Mouse (Mus musculus) limb, embryonic 13.5 days (tissue): Measurements from ENCODE around the gene Kctd10. TPM values are rescaled to one million over a fixed set of nuclear protein-coding genes. Genes with fewer than 3 reads are reported as not detected.

Experiments used
- ATAC-seq: fragments of 200-750 bp; cut with Nextera tagmentation; 2 replicates; pipeline ENCODE4 v1.8.0; 2017; ENCODE audit warnings: low read depth, moderate number of reproducible peaks, moderate TSS enrichment; ENCODE audit not compliant: low FRiP score
- H3K27ac ChIP-seq: fragments of 300-500 bp; sonication (generic); 2 replicates; pipeline ENCODE4 v1.5.1; 2015; ENCODE audit warnings: inconsistent platforms, mild to moderate bottlenecking, moderate library complexity
- H3K27me3 ChIP-seq: fragments of 300-500 bp; sonication (generic); 2 replicates; pipeline ENCODE4 v1.6.1; 2015; ENCODE audit warnings: mild to moderate bottlenecking, inconsistent platforms
- H3K36me3 ChIP-seq: fragments of 300-500 bp; sonication (generic); 2 replicates; pipeline ENCODE4 v1.6.1; 2015; ENCODE audit warnings: inconsistent platforms, mild to moderate bottlenecking, moderate library complexity
- H3K4me1 ChIP-seq: fragments of 300-500 bp; sonication (generic); 2 replicates; pipeline ENCODE4 v1.6.1; 2015; ENCODE audit warnings: inconsistent platforms
- H3K4me2 ChIP-seq: fragments of 300-500 bp; sonication (generic); replicated peaks from 2 replicates; pipeline ENCODE4 v1.6.1; 2015; ENCODE audit warnings: inconsistent platforms, mild to moderate bottlenecking, moderate library complexity
- H3K4me3 ChIP-seq: fragments of 300-500 bp; sonication (generic); 2 replicates; pipeline ENCODE4 v1.5.1; 2015; ENCODE audit warnings: moderate library complexity, mild to moderate bottlenecking, inconsistent platforms
- H3K9ac ChIP-seq: fragments of 300-500 bp; sonication (generic); 2 replicates; pipeline ENCODE4 v1.6.1; 2015; ENCODE audit warnings: mild to moderate bottlenecking, inconsistent platforms
- H3K9me3 ChIP-seq: fragments of 300-500 bp; sonication (generic); 2 replicates; pipeline ENCODE4 v1.6.1; 2016; ENCODE audit warnings: inconsistent platforms
- WGBS: fragments of 180-500 bp; shearing (Covaris S2); methylation state at CpG from one replicate; pipeline ENCODE4 v1.1.7; 2015; 5-methylcytosine and 5-hydroxymethylcytosine counted together
- microRNA-seq: library from miRNA; unstranded; fragments of <30 nt; microRNA quantifications from one replicate; pipeline ENCODE4, GENCODE M21; 2016
- polyA plus RNA-seq: library from polyadenylated mRNA; unstranded; fragments of >200 nt; fragmentation: Nextera tagmentation; extraction: Ambion mirVana; gene quantifications from 2 replicates; pipeline ENCODE4 v1.2.1, GENCODE M21; 2015

Gene Kctd10
- polyA plus RNA-seq, 1 experiment from 2014 or later: 90.6 TPM

DNA sequence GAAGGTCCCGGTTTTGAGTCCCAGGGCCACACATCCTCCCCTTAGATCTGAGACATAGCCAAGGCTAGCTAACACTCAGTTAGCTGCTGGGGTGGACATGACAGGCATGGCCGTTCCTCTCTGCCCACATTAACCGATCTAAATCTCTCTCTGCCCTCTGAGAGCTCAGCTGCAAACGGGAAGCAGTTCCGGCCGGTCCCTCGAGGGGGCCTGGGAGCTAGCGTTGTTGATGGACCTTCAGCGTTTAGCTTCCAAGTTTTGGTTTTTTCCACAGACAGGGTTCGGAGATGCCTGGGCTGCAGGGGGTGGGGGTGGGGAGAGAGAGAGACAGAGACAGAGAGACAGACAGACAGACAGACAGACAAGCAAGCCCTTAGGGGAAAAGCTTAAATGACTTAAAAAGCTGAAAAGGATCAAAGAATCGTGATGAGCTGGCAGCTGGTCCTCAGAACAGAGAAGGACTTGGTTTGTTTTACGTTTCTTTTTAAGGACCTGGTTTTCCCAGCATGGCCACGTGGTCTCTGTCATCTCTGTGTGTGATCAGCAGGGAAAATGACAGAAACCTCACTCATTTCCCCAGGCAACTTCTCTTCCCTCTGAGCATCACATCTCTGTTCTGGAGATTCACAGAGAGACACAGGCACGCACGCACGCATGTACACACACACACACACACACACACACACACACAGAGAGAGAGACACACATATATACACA, 56.4 kb downstream of the Kctd10 start:
- Histone ChIP-seq H3K4me2 (peak overlapping the region; percentile 42), H3K9ac (no peak overlapping the region; the same call in 1 of the 2 replicates)

DNA sequence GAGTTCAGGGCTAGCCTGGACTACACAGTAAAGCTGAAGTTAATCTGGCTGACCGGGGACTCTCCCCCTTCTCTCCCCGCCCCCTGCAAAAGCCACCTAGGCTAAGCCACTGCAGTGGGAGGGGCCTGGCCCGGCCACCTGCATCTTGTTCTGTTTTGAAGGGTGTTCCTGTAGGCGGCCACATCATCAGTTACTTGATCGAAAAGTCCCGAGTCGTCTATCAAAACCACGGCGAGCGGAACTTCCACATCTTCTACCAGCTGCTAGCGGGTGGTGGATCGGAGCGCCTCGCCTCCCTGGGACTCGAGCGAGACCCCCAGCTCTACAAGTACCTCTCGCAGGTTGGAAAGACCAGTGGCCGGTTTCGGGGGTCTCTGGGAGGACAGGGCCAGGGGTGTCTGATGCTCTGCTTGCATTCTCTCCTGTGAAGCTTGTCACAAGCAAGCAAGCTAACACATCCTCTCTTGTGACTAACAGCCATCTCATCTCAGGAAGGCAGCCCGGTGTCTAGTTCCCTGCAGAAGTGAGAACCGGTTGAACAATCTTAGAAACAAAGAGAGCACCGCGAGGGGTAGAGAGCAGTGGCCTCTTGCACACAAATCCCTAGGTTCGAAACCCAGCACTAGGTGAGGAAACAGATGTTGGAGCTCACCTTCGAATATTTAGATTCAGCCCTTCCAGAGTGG, 57.1 kb downstream of the Kctd10 start:
- no peak overlapping the region for H3K4me3 ChIP-seq
- H3K9ac ChIP-seq: no peak overlapping the region
- no peaks in the 10 kb centered on the region for H3K9me3 ChIP-seq
- peak overlapping the region; percentile 42; the same call in 1 of the 2 replicates for H3K4me2 ChIP-seq
- H3K27ac ChIP-seq: no peak overlapping the region
- H3K27me3 ChIP-seq: peaks cover under 1% of the 10 kb centered on the region; the same call in 1 of the 2 replicates
- no peaks in the 10 kb centered on the region for H3K36me3 ChIP-seq
- 55% methylated on average over 25 of the region's 25 CpGs for WGBS
- no peak for ATAC-seq
- peaks cover 8% of the 10 kb centered on the region for H3K4me1 ChIP-seq

More for the DNA sequence above, 56.4 kb downstream of the Kctd10 start:
- H3K4me3 ChIP-seq: no peak overlapping the region
- peaks cover 8% of the 10 kb centered on the region for H3K4me1 ChIP-seq
- H3K27ac ChIP-seq: no peak overlapping the region
- no peaks in the 10 kb centered on the region for H3K27me3 ChIP-seq
- ATAC-seq: no peak
- H3K36me3 ChIP-seq: no peaks in the 10 kb centered on the region
- no peaks in the 10 kb centered on the region for H3K9me3 ChIP-seq
- 23% methylated on average over 16 of the region's 16 CpGs for WGBS

Small RNA genes within 50 kb of the gene (microRNA-seq; reads per million reads assigned to microRNA genes)
- gene Mir7027: not detected

Other genes with a start within 250 kb of the Kctd10 start
- gene Acacb, start 234.0 kb downstream of the Kctd10 start, polyA plus RNA-seq: 4.3 and 5.0 TPM in 2 replicates
- gene Foxn4, start 106.7 kb downstream of the Kctd10 start, polyA plus RNA-seq: not detected in 2 replicates
- gene Myo1h, start 91.3 kb downstream of the Kctd10 start, polyA plus RNA-seq: 0.98 and 1.3 TPM in 2 replicates
- gene Ube3b, start 99 bp upstream of the Kctd10 start, polyA plus RNA-seq: 42.1 and 46.0 TPM in 2 replicates
- 34.3 and 34.9 TPM in 2 replicates for gene Mmab, start 63.6 kb upstream of the Kctd10 start, polyA plus RNA-seq
- 39.0 and 41.6 TPM in 2 replicates for gene Mvk, start 63.8 kb upstream of the Kctd10 start, polyA plus RNA-seq
- gene Fam222a, start 187.5 kb upstream of the Kctd10 start, polyA plus RNA-seq: 0.69 and 0.72 TPM in 2 replicates